Mouse (Mus musculus): ENCODE measurements around the gene Hcn3. TPM values are rescaled to one million over a fixed set of nuclear protein-coding genes. Genes with fewer than 3 reads are reported as not detected.

The Hcn3 gene
- polyA plus RNA-seq, 1 experiment from 2014 or later = 59.2 TPM

GRCm38 (mm10) chr3:89159211-89159610, 785 bp downstream of the Hcn3 start:
- H3K9ac ChIP-seq = peak overlapping the region; percentile 78
- H3K4me1 ChIP-seq (replicated peaks) = peaks cover 38% of the 10 kb centered on the region
- H3K27ac ChIP-seq (replicated peaks) = peak overlapping the region; percentile 67
- 2% methylated on average over 13 of the region's 13 CpGs for WGBS
- no peaks in the 10 kb centered on the region for H3K9me3 ChIP-seq
- peak overlapping the region; percentile 79 for H3K4me3 ChIP-seq
- H3K4me2 ChIP-seq = peak overlapping the region; percentile 74
- H3K36me3 ChIP-seq = no peaks in the 10 kb centered on the region
- ATAC-seq (ENCODE audit: low FRiP score, low read depth) = 0 out of 2 replicates have a peak, but pooled peaks have one; percentile 5
- H3K27me3 ChIP-seq = no peaks in the 10 kb centered on the region

GRCm38 (mm10) chr3:89158651-89159050, 1.3 kb downstream of the Hcn3 start:
- Histone ChIP-seq H3K4me2 (peak overlapping the region; percentile 74), H3K36me3 (no peaks in the 10 kb centered on the region), H3K27ac (replicated peaks) (peak overlapping the region; percentile 67), H3K4me3 (peak overlapping the region; percentile 79), H3K9ac (peak overlapping the region; percentile 78), H3K27me3 (no peaks in the 10 kb centered on the region), H3K9me3 (no peaks in the 10 kb centered on the region), H3K4me1 (replicated peaks) (peaks cover 32% of the 10 kb centered on the region)
- 15% methylated on average over 7 of the region's 7 CpGs for WGBS
- ATAC-seq (ENCODE audit: low FRiP score, low read depth) = no peak

GRCm38 (mm10) chr3:89156951-89157350, 3.0 kb downstream of the Hcn3 start:
- Histone ChIP-seq H3K9ac (no peak overlapping the region), H3K9me3 (no peaks in the 10 kb centered on the region), H3K36me3 (no peaks in the 10 kb centered on the region), H3K4me2 (no peak overlapping the region), H3K4me1 (replicated peaks) (peaks cover 32% of the 10 kb centered on the region), H3K4me3 (no peak overlapping the region), H3K27ac (replicated peaks) (no peak overlapping the region), H3K27me3 (no peaks in the 10 kb centered on the region)
- ATAC-seq (ENCODE audit: low FRiP score, low read depth) = no peak
- 90% methylated on average over 8 of the region's 8 CpGs for WGBS

GRCm38 (mm10) chr3:89152084-89152835, 7.7 kb downstream of the Hcn3 start:
- ATAC-seq (ENCODE audit: low FRiP score, low read depth) = no peak
- H3K4me3 ChIP-seq = no peak overlapping the region
- H3K27me3 ChIP-seq = 0 out of 2 replicates have a peak, but pooled peaks cover 3% of the 10 kb centered on the region
- H3K9me3 ChIP-seq = no peaks in the 10 kb centered on the region
- no peak overlapping the region for H3K4me2 ChIP-seq
- peaks cover 3% of the 10 kb centered on the region; the same call in 1 of the 2 replicates for H3K4me1 ChIP-seq (replicated peaks)
- no peak overlapping the region for H3K9ac ChIP-seq
- peaks cover 11% of the 10 kb centered on the region; the same call in 1 of the 2 replicates for H3K36me3 ChIP-seq
- 64% methylated on average over 17 of the region's 17 CpGs for whole genome bisulfite sequencing
- no peak overlapping the region for H3K27ac ChIP-seq (replicated peaks)

- Histone ChIP-seq H3K4me3 (no peak overlapping the region), H3K9me3 (no peaks in the 10 kb centered on the region), H3K27ac (replicated peaks) (no peak overlapping the region), H3K36me3 (peaks cover 11% of the 10 kb centered on the region; the same call in 1 of the 2 replicates), H3K27me3 (0 out of 2 replicates have a peak, but pooled peaks cover 3% of the 10 kb centered on the region), H3K9ac (no peak overlapping the region), H3K4me1 (replicated peaks) (no peaks in the 10 kb centered on the region), H3K4me2 (no peak overlapping the region)
- no peak for ATAC-seq (ENCODE audit: low FRiP score, low read depth)
- WGBS = 71% methylated on average over 14 of the region's 14 CpGs
Measured at GRCm38 (mm10) chr3:89148567-89148966, 11.4 kb downstream of the Hcn3 start.

- 16% methylated on average over 15 of the region's 15 CpGs for WGBS
- Histone ChIP-seq H3K27me3 (0 out of 2 replicates have a peak, but pooled peaks cover 3% of the 10 kb centered on the region), H3K27ac (replicated peaks) (no peak overlapping the region), H3K4me3 (no peak overlapping the region), H3K36me3 (peaks cover 11% of the 10 kb centered on the region; the same call in 1 of the 2 replicates), H3K4me1 (replicated peaks) (no peaks in the 10 kb centered on the region), H3K9ac (no peak overlapping the region), H3K9me3 (no peaks in the 10 kb centered on the region), H3K4me2 (no peak overlapping the region)
- no peak for ATAC-seq (ENCODE audit: low FRiP score, low read depth)
Measured at GRCm38 (mm10) chr3:89147979-89148311, 12.1 kb downstream of the Hcn3 start.

GRCm38 (mm10) chr3:89147101-89147978, 12.7 kb downstream of the Hcn3 start:
- no peak overlapping the region for H3K4me2 ChIP-seq
- 25% methylated on average over 26 of the region's 26 CpGs for WGBS
- H3K36me3 ChIP-seq = peaks cover 11% of the 10 kb centered on the region; the same call in 1 of the 2 replicates
- no peak overlapping the region for H3K27ac ChIP-seq (replicated peaks)
- no peaks in the 10 kb centered on the region for H3K9me3 ChIP-seq
- no peak overlapping the region for H3K4me3 ChIP-seq
- 0 out of 2 replicates have a peak, but pooled peaks have one; percentile 13 for ATAC-seq (ENCODE audit: low FRiP score, low read depth)
- H3K9ac ChIP-seq = no peak overlapping the region
- H3K27me3 ChIP-seq = 0 out of 2 replicates have a peak, but pooled peaks cover 3% of the 10 kb centered on the region
- H3K4me1 ChIP-seq (replicated peaks) = no peaks in the 10 kb centered on the region

GRCm38 (mm10) chr3:89145566-89145965, 14.4 kb downstream of the Hcn3 start:
- 59% methylated on average over 8 of the region's 8 CpGs for WGBS
- ATAC-seq (ENCODE audit: low FRiP score, low read depth) = no peak

GRCm38 (mm10) chr3:89144821-89145220, 15.2 kb downstream of the Hcn3 start:
- Histone ChIP-seq H3K27me3 (0 out of 2 replicates have a peak, but pooled peaks cover 2% of the 10 kb centered on the region), H3K4me3 (no peak overlapping the region), H3K27ac (replicated peaks) (no peak overlapping the region), H3K4me2 (no peak overlapping the region), H3K36me3 (peaks cover 4% of the 10 kb centered on the region; the same call in 1 of the 2 replicates), H3K9ac (no peak overlapping the region), H3K9me3 (no peaks in the 10 kb centered on the region), H3K4me1 (replicated peaks) (no peaks in the 10 kb centered on the region)
- 87% methylated on average over 10 of the region's 10 CpGs for WGBS
- no peak for ATAC-seq (ENCODE audit: low FRiP score, low read depth)

More at GRCm38 (mm10) chr3:89145566-89145965, 14.4 kb downstream of the Hcn3 start:
- Histone ChIP-seq H3K9ac (no peak overlapping the region), H3K4me1 (replicated peaks) (no peaks in the 10 kb centered on the region), H3K27me3 (0 out of 2 replicates have a peak, but pooled peaks cover 3% of the 10 kb centered on the region), H3K9me3 (no peaks in the 10 kb centered on the region), H3K4me2 (no peak overlapping the region), H3K36me3 (peaks cover 7% of the 10 kb centered on the region; the same call in 1 of the 2 replicates), H3K4me3 (no peak overlapping the region), H3K27ac (replicated peaks) (no peak overlapping the region)

GRCm38 (mm10) chr3:89136365-89136764, 23.6 kb downstream of the Hcn3 start:
- WGBS = 33% methylated on average over 9 of the region's 9 CpGs
- no peak overlapping the region for H3K27ac ChIP-seq (replicated peaks)

GRCm38 (mm10) chr3:89135958-89136357, 24.0 kb downstream of the Hcn3 start, which contains the start of gene Pklr:
Gene Pklr, plus strand, starts transcription at chr3:89136142.
- H3K9me3 ChIP-seq = no peaks in the 10 kb centered on the region
- H3K9ac ChIP-seq = no peak within 1 kb of the TSS
- H3K27ac ChIP-seq (replicated peaks) = no peak within 1 kb of the TSS
- no peak within 1 kb of the TSS for H3K4me3 ChIP-seq
- ATAC-seq (ENCODE audit: low FRiP score, low read depth) = no peak
- no peak within 1 kb of the TSS for H3K4me2 ChIP-seq
- 60% methylated on average over 3 of the region's 3 CpGs for WGBS
- no peaks in the 10 kb centered on the region for H3K27me3 ChIP-seq
- H3K36me3 ChIP-seq = no peaks in the 10 kb centered on the region
- peaks cover 5% of the 10 kb centered on the region for H3K4me1 ChIP-seq (replicated peaks)

More at GRCm38 (mm10) chr3:89136365-89136764, 23.6 kb downstream of the Hcn3 start:
- no peaks in the 10 kb centered on the region for H3K9me3 ChIP-seq
- no peaks in the 10 kb centered on the region for H3K27me3 ChIP-seq
- H3K9ac ChIP-seq = no peak overlapping the region
- no peak overlapping the region for H3K4me2 ChIP-seq
- no peak overlapping the region for H3K4me3 ChIP-seq
- ATAC-seq (ENCODE audit: low FRiP score, low read depth) = no peak
- no peaks in the 10 kb centered on the region for H3K36me3 ChIP-seq
- peaks cover 5% of the 10 kb centered on the region for H3K4me1 ChIP-seq (replicated peaks)
